Mouse (Mus musculus): Measurements from ENCODE around the gene Stum. TPM values are rescaled to one million over a fixed set of nuclear protein-coding genes. Genes with fewer than 3 reads are reported as not detected.
"Not testable (repeated sequence)": the region's sequence is repeated elsewhere in the genome, so short reads cannot be mapped to it uniquely, and the experiment has no call there.

Gene Stum
- not detected in 2 replicates for total RNA-seq (2017)

- peak; percentile 50 to 65; a peak in 3 of 4 replicates for ATAC-seq (replicated peaks in 1 of 2; ENCODE audit: insufficient read depth in 1 of 2, low FRiP score in 2 of 2, low TSS enrichment in 1 of 2, low read depth in 1 of 2, poor library complexity in 2 of 2, severe bottlenecking in 2 of 2)
Measured at GRCm38 (mm10) chr1:180483399-180484291, at the start of gene Stum. Gene Stum, minus strand, starts transcription at chr1:180483504.

GRCm38 (mm10) chr1:180532671-180533070, 49.4 kb upstream of the Stum start:
- no peak for ATAC-seq (replicated peaks in 1 of 2; ENCODE audit: insufficient read depth in 1 of 2, low FRiP score in 2 of 2, low TSS enrichment in 1 of 2, low read depth in 1 of 2, poor library complexity in 2 of 2, severe bottlenecking in 2 of 2)

GRCm38 (mm10) chr1:180530457-180531263, 47.4 kb upstream of the Stum start:
- no peak for ATAC-seq (replicated peaks in 1 of 2; ENCODE audit: insufficient read depth in 1 of 2, low FRiP score in 2 of 2, low TSS enrichment in 1 of 2, low read depth in 1 of 2, poor library complexity in 2 of 2, severe bottlenecking in 2 of 2)

DNA sequence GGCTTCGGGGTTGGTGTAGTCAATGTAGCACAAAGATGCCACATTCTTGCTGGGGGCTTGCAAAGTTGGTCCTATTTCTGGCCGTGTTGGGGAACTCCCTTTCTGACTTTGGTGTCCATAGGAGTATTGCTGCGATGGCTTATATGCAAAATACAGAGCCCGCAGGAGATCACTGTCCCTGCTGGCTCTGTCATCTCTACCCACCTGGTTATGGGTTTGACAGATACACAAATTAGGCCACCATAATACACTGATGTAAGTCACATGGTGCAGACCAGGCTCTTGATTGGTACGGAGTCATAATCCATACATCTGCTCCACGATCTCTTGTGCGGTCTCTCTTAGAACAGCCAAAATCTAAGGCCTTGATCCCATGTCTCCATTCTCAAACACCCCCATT, 46.5 kb upstream of the Stum start:
- no peak for ATAC-seq (replicated peaks in 1 of 2; ENCODE audit: insufficient read depth in 1 of 2, low FRiP score in 2 of 2, low TSS enrichment in 1 of 2, low read depth in 1 of 2, poor library complexity in 2 of 2, severe bottlenecking in 2 of 2)

DNA sequence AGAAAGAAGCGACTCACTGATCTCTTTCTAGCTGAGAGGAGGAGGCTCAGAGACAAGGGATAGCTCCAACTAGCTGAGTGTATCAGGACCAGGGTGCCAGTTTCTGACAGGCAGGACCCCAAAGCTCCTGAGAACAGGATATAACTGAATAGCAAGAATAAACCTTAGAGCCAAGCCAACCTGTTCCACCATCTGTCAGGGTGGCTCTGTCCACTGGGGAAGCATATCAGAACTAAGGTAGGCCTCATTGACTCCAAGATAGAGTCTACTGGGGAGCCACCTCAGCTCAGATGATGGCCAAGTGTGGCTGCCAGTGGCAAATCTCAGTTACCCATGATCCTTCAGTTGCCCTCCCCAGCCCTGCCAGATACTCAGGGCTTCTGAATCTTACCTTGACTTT, 42.0 kb upstream of the Stum start:
- no peak for ATAC-seq (replicated peaks in 1 of 2; ENCODE audit: insufficient read depth in 1 of 2, low FRiP score in 2 of 2, low TSS enrichment in 1 of 2, low read depth in 1 of 2, poor library complexity in 2 of 2, severe bottlenecking in 2 of 2)

GRCm38 (mm10) chr1:180523320-180523719, 40.0 kb upstream of the Stum start:
- ATAC-seq (replicated peaks in 1 of 2; ENCODE audit: insufficient read depth in 1 of 2, low FRiP score in 2 of 2, low TSS enrichment in 1 of 2, low read depth in 1 of 2, poor library complexity in 2 of 2, severe bottlenecking in 2 of 2): no peak

GRCm38 (mm10) chr1:180520190-180520589, 36.9 kb upstream of the Stum start:
- ATAC-seq (replicated peaks in 1 of 2; ENCODE audit: insufficient read depth in 1 of 2, low FRiP score in 2 of 2, low TSS enrichment in 1 of 2, low read depth in 1 of 2, poor library complexity in 2 of 2, severe bottlenecking in 2 of 2): no peak

DNA sequence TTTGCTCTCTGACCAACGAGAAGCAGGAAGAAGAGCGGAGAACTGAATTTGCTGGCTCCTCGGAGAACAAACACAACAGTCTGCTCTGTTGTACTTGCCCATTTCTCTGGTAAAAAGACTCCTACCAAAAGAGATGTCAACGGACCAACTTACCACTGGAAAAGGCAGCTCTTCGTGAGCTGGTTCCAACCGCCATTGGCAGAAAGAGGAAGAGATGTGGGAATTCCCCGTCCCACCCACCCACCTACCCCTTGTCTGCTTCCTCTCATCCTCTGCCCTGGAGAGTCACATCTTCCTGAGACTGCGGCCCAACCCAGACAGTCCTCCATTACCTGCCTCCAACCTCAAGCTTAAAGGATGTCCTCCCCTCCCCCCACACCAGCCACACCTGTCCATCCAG, 36.2 kb upstream of the Stum start:
- no peak for ATAC-seq (replicated peaks in 1 of 2; ENCODE audit: insufficient read depth in 1 of 2, low FRiP score in 2 of 2, low TSS enrichment in 1 of 2, low read depth in 1 of 2, poor library complexity in 2 of 2, severe bottlenecking in 2 of 2)

- not testable (repeated sequence) for ATAC-seq (replicated peaks in 1 of 2; ENCODE audit: insufficient read depth in 1 of 2, low FRiP score in 2 of 2, low TSS enrichment in 1 of 2, low read depth in 1 of 2, poor library complexity in 2 of 2, severe bottlenecking in 2 of 2)
Measured at GRCm38 (mm10) chr1:180518899-180519298, 35.6 kb upstream of the Stum start.

- ATAC-seq (replicated peaks in 1 of 2; ENCODE audit: insufficient read depth in 1 of 2, low FRiP score in 2 of 2, low TSS enrichment in 1 of 2, low read depth in 1 of 2, poor library complexity in 2 of 2, severe bottlenecking in 2 of 2): no peak
Measured at GRCm38 (mm10) chr1:180518412-180518811, 35.1 kb upstream of the Stum start.

GRCm38 (mm10) chr1:180517390-180518054, 34.2 kb upstream of the Stum start:
- ATAC-seq (replicated peaks in 1 of 2; ENCODE audit: insufficient read depth in 1 of 2, low FRiP score in 2 of 2, low TSS enrichment in 1 of 2, low read depth in 1 of 2, poor library complexity in 2 of 2, severe bottlenecking in 2 of 2): no peak

DNA sequence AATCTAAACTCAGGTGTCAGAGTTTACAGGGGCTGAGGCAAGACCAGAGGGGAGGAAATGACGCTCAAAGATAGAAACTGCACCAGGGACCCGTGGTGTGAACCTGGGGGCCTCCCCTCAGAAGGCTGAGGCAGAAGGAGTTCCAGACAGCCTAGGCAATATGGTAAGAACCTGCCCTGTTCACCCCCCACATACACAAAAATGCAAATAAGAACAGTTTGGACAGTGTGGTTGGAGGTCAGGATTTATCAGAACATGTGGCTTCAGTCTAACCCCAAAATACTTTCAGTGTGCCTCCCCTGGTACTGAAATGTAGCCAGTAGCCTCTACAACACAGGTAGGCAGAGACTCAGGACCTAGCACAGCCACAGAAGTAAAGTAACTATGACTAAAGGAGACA, 30.8 kb upstream of the Stum start:
- ATAC-seq (replicated peaks in 1 of 2; ENCODE audit: insufficient read depth in 1 of 2, low FRiP score in 2 of 2, low TSS enrichment in 1 of 2, low read depth in 1 of 2, poor library complexity in 2 of 2, severe bottlenecking in 2 of 2): no peak

GRCm38 (mm10) chr1:180510879-180511278, 27.6 kb upstream of the Stum start:
- ATAC-seq (replicated peaks in 1 of 2; ENCODE audit: insufficient read depth in 1 of 2, low FRiP score in 2 of 2, low TSS enrichment in 1 of 2, low read depth in 1 of 2, poor library complexity in 2 of 2, severe bottlenecking in 2 of 2): peak; percentile 53; a peak in 2 of 4 replicates

- ATAC-seq (replicated peaks in 1 of 2; ENCODE audit: insufficient read depth in 1 of 2, low FRiP score in 2 of 2, low TSS enrichment in 1 of 2, low read depth in 1 of 2, poor library complexity in 2 of 2, severe bottlenecking in 2 of 2): peak; percentile 18 to 42; a peak in 2 of 4 replicates
Measured at GRCm38 (mm10) chr1:180510442-180510841, 27.1 kb upstream of the Stum start.

GRCm38 (mm10) chr1:180508662-180509061, 25.4 kb upstream of the Stum start:
- ATAC-seq (replicated peaks in 1 of 2; ENCODE audit: insufficient read depth in 1 of 2, low FRiP score in 2 of 2, low TSS enrichment in 1 of 2, low read depth in 1 of 2, poor library complexity in 2 of 2, severe bottlenecking in 2 of 2): no peak

GRCm38 (mm10) chr1:180507291-180507791, 24.0 kb upstream of the Stum start:
- ATAC-seq (replicated peaks in 1 of 2; ENCODE audit: insufficient read depth in 1 of 2, low FRiP score in 2 of 2, low TSS enrichment in 1 of 2, low read depth in 1 of 2, poor library complexity in 2 of 2, severe bottlenecking in 2 of 2): no peak

- ATAC-seq (replicated peaks in 1 of 2; ENCODE audit: insufficient read depth in 1 of 2, low FRiP score in 2 of 2, low TSS enrichment in 1 of 2, low read depth in 1 of 2, poor library complexity in 2 of 2, severe bottlenecking in 2 of 2): no peak
Measured at GRCm38 (mm10) chr1:180506341-180506740, 23.0 kb upstream of the Stum start.

GRCm38 (mm10) chr1:180504899-180505298, 21.6 kb upstream of the Stum start:
- ATAC-seq (replicated peaks in 1 of 2; ENCODE audit: insufficient read depth in 1 of 2, low FRiP score in 2 of 2, low TSS enrichment in 1 of 2, low read depth in 1 of 2, poor library complexity in 2 of 2, severe bottlenecking in 2 of 2): no peak

Data from hematopoietic stem cell, adult 5-6 weeks (primary cell).